In the genomic region with DNA sequence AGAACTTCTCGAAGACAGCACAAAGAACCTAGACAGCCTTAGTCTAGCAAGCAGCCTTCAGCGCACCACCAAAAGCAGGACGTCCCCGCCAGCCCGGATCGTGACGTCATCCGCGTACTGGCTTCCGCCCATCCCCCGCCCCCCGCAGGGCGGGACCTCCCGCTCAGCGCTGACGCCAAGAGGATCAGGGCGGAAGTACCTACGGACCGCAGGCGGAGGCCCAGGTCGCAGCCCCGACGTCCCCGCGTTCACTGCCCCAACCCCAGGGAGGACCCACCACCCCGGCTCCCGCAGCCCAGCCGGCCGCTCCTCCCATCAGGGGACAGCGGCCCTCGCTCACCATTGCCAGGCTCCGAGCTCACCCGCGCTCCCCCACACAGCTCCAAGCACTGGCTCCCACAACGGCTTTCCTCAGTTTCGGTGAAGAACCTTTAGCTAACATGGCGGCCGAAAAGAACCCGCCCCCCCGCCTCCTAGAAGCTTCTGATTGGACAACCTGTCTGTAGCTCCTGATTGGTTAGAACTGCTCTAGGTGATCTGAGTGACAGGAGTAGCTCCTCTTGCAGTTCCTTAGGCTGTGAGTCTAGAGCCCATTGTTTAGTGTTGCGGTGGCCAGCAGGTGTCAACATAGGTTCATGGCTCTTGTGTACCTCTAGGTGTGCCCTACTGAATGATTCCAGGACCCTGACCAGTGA, we compare ENCODE assay signal across 8 mouse cellular contexts. TPM values are rescaled to one million over a fixed set of nuclear protein-coding genes. Genes with fewer than 3 reads are reported as not detected.
DNase-seq lines count a peak whose midpoint lies in the region; ATAC-seq and TF ChIP-seq lines count a peak whose summit lies in the region.

A gene (minus strand): TSS at position 454 of the 695 bp plus-strand sequence.

- no peaks in the 10 kb centered on the region for H3K36me3 ChIP-seq in hindbrain, embryonic 13.5 days

- H3K9ac ChIP-seq in hindbrain, embryonic 13.5 days, result peak within 1 kb of the TSS; percentile 85

- H3K27me3 ChIP-seq in Patski, result no peaks in the 10 kb centered on the region
- H3K27me3 ChIP-seq in hindbrain, embryonic 13.5 days, result no peaks in the 10 kb centered on the region

- peak within 1 kb of the TSS; percentile 100 for H3K27ac ChIP-seq in hindbrain, embryonic 13.5 days

- 0 out of 2 replicates have a peak, but pooled peaks cover 2% of the 10 kb centered on the region for H3K9me3 ChIP-seq in hindbrain, embryonic 13.5 days

- H3K4me2 ChIP-seq in hindbrain, embryonic 13.5 days, result peak within 1 kb of the TSS; percentile 56

- peaks cover 14% of the 10 kb centered on the region for H3K4me1 ChIP-seq in hindbrain, embryonic 13.5 days (replicated peaks)

- CTCF ChIA-PET in Patski (lab: Charles Lee), result interaction anchor here (0.6 to 1.2 kb wide), 14 partner anchors 9 to 233 kb away, joined by 3 to 10 read pairs (median 4); a partner anchor contains a TSS

- peak; percentile 80 for DNase-seq in Patski (ENCODE audit: low read depth, low spot score)
- peak; percentile 100 for DNase-seq in cerebellum, postnatal 14 days
- peak; percentile 93 to 98 for DNase-seq in frontal cortex, postnatal 14 days (ENCODE audit: low spot score in 2 of 2)
- DNase-seq in layer of hippocampus, postnatal 25 days (ENCODE audit: extremely low spot score in 1 of 2, low spot score in 1 of 2), result peak; percentile 95 to 99
- peak; percentile 98 for DNase-seq in lung, postnatal 25 days (ENCODE audit: low spot score)
- peak; percentile 99 for DNase-seq in retina, embryonic 14.5 days (ENCODE audit: low spot score)
- DNase-seq in thymus, postnatal 4 days, result peak; percentile 100

- 1% methylated on average over 40 of the region's 41 CpGs for WGBS in hindbrain, embryonic 13.5 days

- in situ Hi-C loops in Patski (cut with MboI; ENCODE audit: low pct_unique_long_range_greater_than_20kb), result loop anchor here (5.0 kb wide), 1 partner anchor 167 kb away; a partner anchor contains a TSS

- POLR2A ChIA-PET in Patski (lab: Charles Lee), result interaction anchor here (1.5 kb wide), 1 partner anchor 30 kb away, joined by 3 read pairs; a partner anchor contains a TSS

- ATAC-seq in Patski, result peak; percentile 100
- peak; percentile 100 for ATAC-seq in hindbrain, embryonic 13.5 days (ENCODE audit: low FRiP score)

- peak within 1 kb of the TSS; percentile 67 for H3K4me3 ChIP-seq in hindbrain, embryonic 13.5 days

- TF ChIP-seq CTCF in Patski (IDR thresholded peaks at IDR 0.05), result peak; percentile 86

RNA-seq across cellular contexts. Expression of the gene that starts here (rescaled TPM):
- polyA plus RNA-seq in Patski (2021), result 25.5 TPM
- 42.0 and 47.7 TPM in 2 replicates for polyA plus RNA-seq in hindbrain, embryonic 13.5 days (2015; fragmentation: Nextera tagmentation; extraction: Ambion mirVana)
- total RNA-seq in layer of hippocampus, postnatal 25 days (2021), result 10 to 100 TPM; 16.6 to 17.1 TPM

Comparison
In these comparisons a context has a peak if more than half of its experiments do, and no peak if none do; other contexts are left out.
1. Peak in every context shown above with its lines: DNase-seq, ATAC-seq, H3K4me3 ChIP-seq and H3K27ac ChIP-seq.